34 mouse cellular contexts compared by ENCODE assay signal in genomic region chr11:19299411-19299810, GRCm38 (mm10).
"Had no signal": no experiment of that assay in that cellular context is flagged by ENCODE, and none has a peak within 500 bp of the region (broad histone marks: within the 10 kb centered on the region; RNA-seq: fewer than 3 reads in every experiment).

No protein-coding gene starts in this region.

- H3K9me3 ChIP-seq: heart, embryonic 10.5 days; heart, embryonic 12.5 days; heart, embryonic 13.5 days; heart, embryonic 15.5 days; hindbrain, embryonic 10.5 days; hindbrain, embryonic 12.5 days; hindbrain, embryonic 13.5 days; hindbrain, embryonic 15.5 days; intestine, embryonic 15.5 days; kidney, embryonic 15.5 days had no signal

- H3K27ac ChIP-seq: heart, embryonic 10.5 days; heart, embryonic 13.5 days; heart, embryonic 15.5 days; hindbrain, embryonic 10.5 days; hindbrain, embryonic 12.5 days; hindbrain, embryonic 13.5 days; hindbrain, embryonic 14.5 days; hindbrain, embryonic 15.5 days; hindbrain, postnatal 0 days; intestine, embryonic 15.5 days; kidney, embryonic 15.5 days; kidney, postnatal 0 days; layer of hippocampus, adult 2 months had no signal

- H3K36me3 ChIP-seq: heart, embryonic 10.5 days; heart, embryonic 12.5 days; heart, embryonic 13.5 days; heart, embryonic 15.5 days; hindbrain, embryonic 10.5 days; hindbrain, embryonic 12.5 days; hindbrain, embryonic 13.5 days; hindbrain, embryonic 15.5 days; intestine, embryonic 15.5 days; kidney, embryonic 15.5 days had no signal

- H3K9ac ChIP-seq: heart, embryonic 12.5 days; heart, embryonic 13.5 days; heart, embryonic 15.5 days; hindbrain, embryonic 12.5 days; hindbrain, embryonic 13.5 days; hindbrain, embryonic 14.5 days; hindbrain, embryonic 15.5 days; intestine, embryonic 15.5 days; kidney, embryonic 15.5 days had no signal

- H3K27me3 ChIP-seq: heart, embryonic 12.5 days; heart, embryonic 13.5 days; heart, embryonic 15.5 days; hindbrain, embryonic 12.5 days; hindbrain, embryonic 13.5 days; hindbrain, embryonic 15.5 days; intestine, embryonic 15.5 days; kidney, embryonic 15.5 days had no signal

- H3K4me2 ChIP-seq: heart, embryonic 11.5 days; heart, embryonic 12.5 days; heart, embryonic 13.5 days; heart, embryonic 15.5 days; hindbrain, embryonic 12.5 days; hindbrain, embryonic 13.5 days; hindbrain, embryonic 14.5 days; hindbrain, embryonic 15.5 days; intestine, embryonic 15.5 days; kidney, embryonic 15.5 days had no signal

- H3K4me1 ChIP-seq: hindbrain, embryonic 12.5 days; hindbrain, embryonic 13.5 days; intestine, embryonic 15.5 days; kidney, embryonic 15.5 days had no signal

- DNase-seq: heart, postnatal 10 days; heart, postnatal 14 days; heart, postnatal 36 days; heart, postnatal 4 days; kidney, adult 11 months; kidney, adult 18-20 months; kidney, adult 8-10 months; kidney, adult 9 months; kidney, postnatal 10 days; kidney, postnatal 14 days; kidney, postnatal 25 days; kidney, postnatal 36 days; kidney, postnatal 4 days; layer of hippocampus, adult 9-11 months; layer of hippocampus, postnatal 36 days had no signal

- ATAC-seq: hindbrain, embryonic 16.5 days; hindbrain, postnatal 0 days; inflammation-experienced regulatory T-cells, adult 6 months; intestine, embryonic 15.5 days; intestine, embryonic 16.5 days; intestine, postnatal 0 days had no signal

- H3K4me3 ChIP-seq: heart, embryonic 10.5 days; heart, embryonic 12.5 days; heart, embryonic 13.5 days; heart, embryonic 15.5 days; hindbrain, embryonic 10.5 days; hindbrain, embryonic 12.5 days; hindbrain, embryonic 13.5 days; hindbrain, embryonic 15.5 days; intestine, embryonic 15.5 days; kidney, embryonic 15.5 days; layer of hippocampus, adult 2 months had no signal
